Mouse (Mus musculus) right cerebral cortex, postnatal 36 days (tissue): ENCODE measurements at regions not wholly inside any gene's neighbourhood (a gene's known extent, or its start where the extent isn't known, plus 50 kb on each side); places are given as distances from the start of the nearest gene placed in this dataset.

Experiments used
- DNase-seq, 2 experiments: peaks; one replicate each; pipeline ENCODE4 v3.0.0; 2022; ENCODE audit warnings: low spot score in 2 of 2, mixed read lengths in 1 of 2

GRCm38 (mm10) chr13:102255401-102256371 is 437.7 kb upstream of the Cd180 start:
- no peak for DNase-seq

- no peak for DNase-seq
Measured at GRCm38 (mm10) chr13:102258207-102258606, 435.2 kb upstream of the Cd180 start.

GRCm38 (mm10) chr13:102273818-102274217 is 419.5 kb upstream of the Cd180 start:
- DNase-seq = no peak

DNA sequence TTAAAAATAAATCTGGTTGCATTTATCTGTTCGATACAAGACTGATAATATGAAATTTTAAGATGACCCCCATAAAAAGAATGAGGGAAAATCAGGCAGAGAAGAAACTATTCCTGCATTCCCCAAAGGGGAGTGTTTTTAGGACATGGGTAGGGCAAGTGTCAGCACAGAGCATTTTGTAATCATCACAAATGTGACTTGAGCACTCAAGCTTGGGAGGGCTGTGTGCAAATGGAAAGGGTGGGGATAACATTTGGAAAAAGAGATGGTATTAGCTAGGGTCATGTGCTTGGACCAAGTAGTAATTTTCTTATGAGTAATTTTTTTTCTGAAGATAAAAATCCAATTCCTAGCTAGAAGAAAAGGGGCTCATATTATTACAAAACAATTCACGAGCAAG is 418.1 kb upstream of the Cd180 start:
- no peak for DNase-seq

- no peak for DNase-seq
Measured at GRCm38 (mm10) chr13:102276885-102277284, 416.5 kb upstream of the Cd180 start.

DNA sequence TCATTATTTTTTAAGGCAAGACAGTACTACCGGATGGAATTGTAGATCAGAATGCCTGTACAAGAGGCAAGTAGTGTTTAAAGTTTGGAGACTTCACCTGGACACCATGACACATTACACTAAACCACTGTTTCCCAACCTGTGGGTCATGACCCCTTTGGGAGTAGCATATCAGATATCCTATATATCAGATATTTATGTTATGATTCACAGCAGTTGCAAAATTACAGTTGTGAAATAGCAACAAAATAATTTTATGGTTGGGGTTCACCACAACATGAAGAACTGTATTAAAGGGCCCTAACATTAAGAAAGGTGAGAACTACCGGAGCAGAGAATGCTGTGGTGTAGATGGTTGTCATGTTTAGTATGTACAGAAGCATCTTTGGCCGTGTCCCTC is 413.2 kb upstream of the Cd180 start:
- DNase-seq = no peak

DNA sequence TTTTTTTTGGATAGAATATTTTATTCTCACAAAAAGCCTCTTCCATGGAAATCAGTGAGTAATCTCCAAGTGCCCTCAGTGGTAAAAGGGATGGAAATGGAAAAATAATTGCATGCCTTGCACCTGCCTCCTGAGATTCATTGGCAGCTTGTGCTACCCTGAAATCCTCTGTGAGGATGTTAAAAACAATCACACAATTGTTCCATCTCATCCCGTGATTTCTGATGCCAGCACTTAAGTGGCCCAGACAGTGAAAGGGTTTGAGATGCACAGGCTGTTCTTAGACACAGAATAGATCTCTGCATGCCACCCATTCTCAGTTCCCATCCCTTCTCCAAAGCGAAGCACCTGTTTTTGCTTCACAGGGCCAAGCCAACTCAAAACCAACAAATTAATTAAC is 398.9 kb upstream of the Cd180 start:
- DNase-seq = no peak

- DNase-seq = no peak
Measured at GRCm38 (mm10) chr13:102295079-102295478, 398.3 kb upstream of the Cd180 start.

GRCm38 (mm10) chr13:102307983-102308382 is 385.4 kb upstream of the Cd180 start:
- DNase-seq = no peak

- DNase-seq = no peak
Measured at GRCm38 (mm10) chr13:102312096-102312495, 381.3 kb upstream of the Cd180 start.

GRCm38 (mm10) chr13:102315921-102316692 is 377.3 kb upstream of the Cd180 start:
- DNase-seq = no peak

DNA sequence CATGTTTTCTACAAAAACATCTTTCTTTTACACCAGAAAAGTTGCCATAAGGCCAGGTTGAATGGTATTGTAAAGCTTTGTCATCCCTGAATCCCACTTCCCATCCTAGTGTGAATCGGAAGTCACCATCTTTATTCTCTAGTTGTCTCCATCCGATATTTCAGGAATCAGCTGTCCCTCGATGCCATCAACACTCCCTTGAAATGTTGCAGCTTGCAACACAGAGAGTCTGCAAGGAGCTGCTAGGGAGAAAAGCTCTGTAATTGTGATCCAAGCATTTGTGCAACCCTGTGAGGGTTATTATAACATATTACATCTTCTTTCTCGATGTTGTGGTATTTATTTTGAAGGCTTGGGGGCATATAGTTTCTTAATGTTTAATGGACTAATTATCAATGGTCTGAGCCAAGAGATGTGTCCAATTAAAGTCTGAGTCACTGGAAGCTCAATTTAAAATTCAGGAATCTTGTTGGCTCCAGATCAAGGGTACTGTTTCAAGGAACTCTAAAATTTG is 374.4 kb upstream of the Cd180 start:
- DNase-seq = no peak

GRCm38 (mm10) chr13:102319453-102319852 is 373.9 kb upstream of the Cd180 start:
- DNase-seq = no peak

GRCm38 (mm10) chr13:102323876-102324275 is 369.5 kb upstream of the Cd180 start:
- peak in 1 of 2 experiments; percentile 34 for DNase-seq

DNA sequence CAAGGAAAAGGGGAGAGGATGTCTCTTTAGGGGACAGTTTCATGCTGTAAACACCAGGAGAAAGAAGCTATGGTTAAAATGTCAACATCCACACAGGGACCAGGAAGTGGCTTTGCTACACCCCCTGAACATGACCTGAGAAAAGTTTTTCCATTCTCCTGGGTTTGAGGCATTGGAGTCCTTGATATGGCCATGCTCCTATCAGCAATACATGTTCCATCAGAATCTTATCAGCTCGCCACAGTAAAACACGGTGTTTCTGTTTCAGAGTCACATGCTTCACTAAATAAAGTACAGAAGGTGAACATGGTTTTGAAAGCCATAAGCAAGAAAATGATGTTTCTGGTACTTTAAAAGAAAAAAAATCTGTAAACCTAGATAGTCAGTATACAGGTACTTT is 367.4 kb upstream of the Cd180 start:
- DNase-seq = no peak

DNA sequence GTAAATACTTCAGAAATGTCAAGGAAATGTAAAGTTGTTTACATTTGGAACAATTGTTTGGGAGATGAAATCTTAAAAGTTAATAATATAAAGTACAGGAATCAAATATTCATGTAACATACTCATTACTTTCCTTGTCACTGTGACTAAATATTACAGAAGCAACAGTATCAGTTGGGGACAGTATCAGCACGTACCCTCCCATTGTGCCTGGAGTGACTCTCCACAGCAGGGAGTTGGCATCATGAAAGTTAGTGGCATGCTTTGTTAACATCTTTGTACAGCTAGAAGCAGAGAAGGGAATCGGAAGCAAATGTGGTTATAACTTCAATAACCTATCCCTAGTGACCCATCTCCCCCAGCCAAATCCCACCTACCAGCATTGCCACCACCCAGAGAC is 366.8 kb upstream of the Cd180 start:
- no peak for DNase-seq

DNA sequence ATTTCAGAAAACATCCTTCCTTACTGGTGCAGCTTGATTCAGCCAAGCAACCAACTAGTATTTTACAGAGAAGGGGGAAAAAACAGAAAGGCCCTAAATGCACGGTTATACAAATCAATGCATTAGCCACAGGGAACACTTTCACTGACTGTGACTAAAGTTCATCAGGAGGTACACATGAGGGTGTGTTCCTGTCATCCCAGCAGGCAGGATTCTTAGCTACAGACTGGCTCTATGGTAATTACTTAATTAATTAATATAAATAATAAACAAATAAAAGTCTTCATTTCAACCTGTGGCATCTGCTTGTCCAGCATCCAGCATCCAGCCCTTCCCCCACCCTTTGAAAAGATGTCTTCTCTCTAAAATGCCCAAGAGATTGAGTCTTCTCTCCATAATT is 359.7 kb upstream of the Cd180 start:
- DNase-seq = no peak

DNA sequence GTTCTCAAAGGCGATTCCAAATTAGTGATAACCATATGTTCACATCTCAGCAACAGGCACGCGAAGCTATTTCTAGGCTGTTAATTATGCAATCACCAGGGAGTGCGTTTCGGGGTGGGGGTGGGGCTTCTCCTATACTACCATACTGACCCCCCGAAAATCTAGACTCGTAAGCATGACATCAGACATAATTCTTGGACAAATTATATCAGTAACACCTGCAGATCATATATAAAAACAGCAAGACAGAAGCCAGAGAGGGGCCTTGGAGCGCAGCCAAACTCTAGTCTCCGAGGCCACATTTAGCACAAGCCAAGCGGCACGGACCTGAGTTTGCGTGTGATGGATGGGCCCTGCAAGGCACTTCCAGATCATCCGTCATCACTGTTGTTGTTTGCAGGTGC is 359.2 kb upstream of the Cd180 start:
- peak in 1 of 2 experiments; percentile 45 for DNase-seq

DNA sequence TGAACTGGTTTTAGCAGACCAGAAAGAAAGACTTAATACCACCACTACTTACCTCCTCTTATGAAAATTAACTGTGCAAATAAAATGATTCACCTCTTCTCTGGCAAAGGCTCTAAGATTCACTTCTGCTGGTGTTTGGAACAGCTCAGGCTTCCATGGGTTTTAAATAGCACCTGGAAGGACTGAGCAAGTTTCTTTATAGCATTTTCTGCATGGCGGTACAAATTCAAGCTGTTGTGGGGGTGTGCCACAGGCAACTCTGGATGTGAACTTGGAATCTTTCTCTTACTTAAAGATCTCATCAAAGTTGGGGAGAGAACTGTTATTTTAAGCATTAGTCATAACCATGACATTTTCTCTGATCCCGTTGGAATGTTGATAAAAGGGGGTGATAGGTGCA is 350.1 kb upstream of the Cd180 start:
- peak; percentile 34 to 44 for DNase-seq

DNA sequence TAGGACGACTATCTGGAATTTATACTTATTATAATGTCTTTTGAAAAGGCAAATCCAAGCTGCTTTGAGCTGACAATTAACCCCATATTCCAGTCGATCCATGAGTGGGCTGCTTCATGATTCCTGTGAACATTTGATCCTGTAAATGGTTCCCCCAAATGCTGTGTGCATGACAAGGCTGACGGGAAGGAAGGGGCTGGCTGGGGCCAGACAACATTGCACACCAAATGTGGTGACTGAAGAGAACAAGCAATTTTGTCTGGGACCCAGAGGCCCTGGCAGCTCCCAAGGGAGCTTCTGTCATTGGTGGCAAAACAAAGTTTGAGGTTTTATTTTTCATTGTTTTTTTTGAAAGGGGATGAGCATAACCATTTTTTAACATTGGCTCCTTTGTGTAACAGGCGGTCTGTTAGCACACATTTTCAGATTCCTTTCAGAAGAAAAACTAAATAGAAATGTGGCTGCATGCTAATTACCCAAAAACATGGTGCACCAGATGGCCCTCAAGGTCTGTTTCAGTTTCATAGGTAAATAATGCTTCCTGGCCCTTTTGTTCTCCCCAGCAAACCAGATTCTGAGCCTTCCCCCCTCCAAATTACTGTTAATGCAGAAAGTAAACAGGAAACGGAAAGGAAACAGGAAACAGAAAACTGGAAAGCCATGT is 348.6 kb upstream of the Cd180 start:
- DNase-seq = no peak

DNA sequence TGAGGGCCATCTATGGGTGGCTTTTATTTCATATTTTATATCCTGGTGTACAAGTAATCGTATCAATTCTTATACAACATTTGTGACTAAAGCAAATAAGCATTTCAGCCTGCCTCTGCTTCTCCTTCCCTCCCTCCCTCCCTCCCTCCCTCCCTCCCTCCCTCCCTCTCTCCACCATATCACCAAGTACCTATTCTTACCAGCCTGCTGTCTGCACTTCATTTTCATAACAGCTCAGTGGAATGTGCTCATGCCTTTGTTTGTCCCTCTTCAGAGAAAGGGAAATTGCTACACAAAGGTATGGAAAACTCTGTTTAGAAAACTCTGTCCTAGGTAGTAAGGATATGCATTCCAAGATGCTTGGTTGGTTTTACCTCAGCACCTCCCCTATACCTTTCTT is 343.9 kb upstream of the Cd180 start:
- DNase-seq = no peak
